Mouse (Mus musculus) lung, embryonic 14.5 days (tissue): ENCODE results near the gene Nrarp. TPM values are rescaled to one million over a fixed set of nuclear protein-coding genes. Genes with fewer than 3 reads are reported as not detected.

Experiments used
- ATAC-seq: fragments of 200-750 bp; cut with Nextera tagmentation; 2 replicates; pipeline ENCODE4 v1.8.0; 2017; ENCODE audit warnings: mild to moderate bottlenecking, moderate TSS enrichment, moderate library complexity; ENCODE audit not compliant: insufficient read depth
- DNase-seq: peaks from one replicate; pipeline ENCODE4 v3.0.0-alpha.2; 2015
- H3K27ac ChIP-seq: fragments of 300-500 bp; sonication (generic); 2 replicates; pipeline ENCODE4 v1.5.1; 2014; ENCODE audit warnings: low read depth, mild to moderate bottlenecking, moderate library complexity
- H3K27me3 ChIP-seq: fragments of 300-500 bp; sonication (generic); 2 replicates; pipeline ENCODE4 v1.6.1; 2014; ENCODE audit warnings: low read length, control low read depth; ENCODE audit not compliant: insufficient read depth
- H3K36me3 ChIP-seq: fragments of 300-500 bp; sonication (generic); 2 replicates; pipeline ENCODE4 v1.6.1; 2014; ENCODE audit warnings: control low read depth; ENCODE audit not compliant: insufficient read depth
- H3K4me1 ChIP-seq: fragments of 300-500 bp; sonication (generic); 2 replicates; pipeline ENCODE4 v1.6.1; 2014; ENCODE audit warnings: antibody characterized with exemption, control low read depth; ENCODE audit not compliant: insufficient read depth
- H3K4me2 ChIP-seq: fragments of 300-500 bp; sonication (generic); 2 replicates; pipeline ENCODE4 v1.6.1; 2014; ENCODE audit warnings: mild to moderate bottlenecking
- H3K4me3 ChIP-seq: fragments of 300-500 bp; sonication (generic); 2 replicates; pipeline ENCODE4 v1.5.1; 2014; ENCODE audit warnings: low read depth, low read length
- H3K9ac ChIP-seq: fragments of 300-500 bp; sonication (generic); 2 replicates; pipeline ENCODE4 v1.6.1; 2014
- H3K9me3 ChIP-seq: fragments of 300-500 bp; sonication (generic); 2 replicates; pipeline ENCODE4 v1.6.1; 2016; ENCODE audit warnings: low read depth, low read length, control low read depth
- CTCF ChIP-seq: IDR thresholded peaks from 2 replicates; pipeline ENCODE4 v1.5.1; 2016; ENCODE audit warnings: antibody characterized with exemption, low read depth
- WGBS: fragments of 180-500 bp; shearing (Covaris S2); extraction: QIAGEN DNeasy Blood & Tissue Kit; methylation state at CpG from one replicate; pipeline ENCODE4 v1.1.7; 2014; 5-methylcytosine and 5-hydroxymethylcytosine counted together
- polyA plus RNA-seq: library from polyadenylated mRNA; unstranded; fragments of >200 nt; fragmentation: Nextera tagmentation; extraction: Ambion mirVana; gene quantifications from 2 replicates; pipeline ENCODE4 v1.2.1, GENCODE M21; 2014

Nrarp gene
- polyA plus RNA-seq, 1 experiment from 2014 or later, result 14.9 TPM

DNA sequence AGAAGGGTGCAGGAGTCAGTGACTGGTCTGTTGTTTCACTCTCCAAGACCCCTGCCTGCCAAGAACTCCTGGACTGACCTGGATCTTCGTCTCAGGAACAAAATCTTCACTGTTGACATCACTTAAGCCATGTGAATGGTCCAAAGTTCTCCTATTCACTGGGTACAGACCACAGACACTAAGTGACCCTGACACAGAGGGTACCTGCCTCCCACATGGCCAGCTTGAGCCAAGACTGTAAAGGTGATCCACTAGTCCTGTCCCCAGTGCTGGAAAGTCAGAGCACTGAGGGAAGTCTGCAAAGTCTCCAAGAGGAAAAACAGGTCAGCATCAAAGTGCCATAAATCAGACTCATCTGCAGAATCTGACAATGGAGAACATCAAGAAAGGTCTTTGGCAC is 27.0 kb downstream of the Nrarp start:
- Histone ChIP-seq H3K36me3 (peaks cover 53% of the 10 kb centered on the region), H3K9ac (no peak overlapping the region), H3K4me2 (no peak overlapping the region), H3K4me3 (no peak overlapping the region), H3K27ac (no peak overlapping the region), H3K9me3 (no peaks in the 10 kb centered on the region), H3K4me1 (peaks cover 8% of the 10 kb centered on the region), H3K27me3 (no peaks in the 10 kb centered on the region)
- DNase-seq (no peak), ATAC-seq (no peak)
- no peak for TF ChIP-seq CTCF
- 91% methylated on average over 1 of the region's 1 CpGs for WGBS

DNA sequence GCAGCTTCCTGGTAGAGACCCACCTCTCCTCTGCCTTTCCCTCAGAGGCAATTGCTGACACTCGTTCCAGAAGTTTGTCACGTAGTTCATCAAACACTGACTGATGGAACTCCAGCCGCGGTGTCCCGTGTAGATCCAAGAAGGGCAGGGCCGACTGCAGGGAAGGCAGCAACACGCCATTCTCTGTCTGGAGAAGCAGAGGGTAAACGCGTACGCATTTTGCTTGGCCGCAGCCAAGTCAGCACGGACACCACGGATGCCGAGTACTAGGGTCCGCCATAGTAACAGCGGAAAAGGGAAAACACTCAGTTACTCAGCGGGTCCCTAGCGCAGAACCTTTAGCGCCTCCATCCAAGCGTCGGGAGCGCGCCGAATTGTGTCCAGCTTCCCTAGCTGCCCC is 30.1 kb downstream of the Nrarp start:
- Histone ChIP-seq H3K9ac (peak overlapping the region; percentile 81), H3K36me3 (peaks cover 23% of the 10 kb centered on the region), H3K4me3 (peak overlapping the region; percentile 89), H3K4me1 (peaks cover 8% of the 10 kb centered on the region), H3K9me3 (no peaks in the 10 kb centered on the region), H3K27me3 (no peaks in the 10 kb centered on the region), H3K4me2 (peak overlapping the region; percentile 94), H3K27ac (peak overlapping the region; percentile 75)
- peak; percentile 50; the same call in 1 of the 2 replicates for ATAC-seq
- WGBS, result 0% methylated on average over 24 of the region's 24 CpGs
- DNase-seq, result no peak
- no peak for TF ChIP-seq CTCF

DNA sequence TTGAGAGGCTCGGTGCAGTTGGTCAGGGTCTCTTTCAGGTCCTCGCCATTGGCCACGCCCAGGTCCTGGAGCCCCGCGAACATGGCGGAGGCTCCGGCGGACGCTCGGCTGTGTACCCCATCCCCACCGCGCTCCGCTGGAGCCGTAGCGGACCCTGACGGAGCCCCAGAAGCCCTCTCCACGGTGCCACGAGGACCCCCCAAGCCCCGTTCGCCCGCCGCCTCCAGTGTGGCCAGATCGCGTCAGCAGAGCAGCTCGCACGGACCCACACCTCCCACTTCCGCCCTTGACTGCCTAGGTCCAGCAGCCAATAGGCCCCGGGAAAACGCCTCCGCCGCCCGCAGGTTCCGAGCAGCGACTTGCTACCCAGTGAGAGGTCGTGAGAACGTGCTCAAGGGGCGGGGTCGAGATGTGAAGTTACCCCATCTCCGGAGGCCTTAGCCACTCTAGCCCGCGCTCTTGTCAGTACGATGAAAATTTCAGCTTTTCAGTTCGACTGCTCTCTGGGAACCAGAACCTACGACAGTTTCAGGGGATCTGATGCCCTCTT is 30.6 kb downstream of the Nrarp start, which contains the start of gene Nelfb:
Gene Nelfb, minus strand, starts transcription at position 369 of the 550 bp plus-strand sequence.
- under 1% methylated on average over 44 of the region's 44 CpGs for WGBS
- Histone ChIP-seq H3K4me3 (peak within 1 kb of the TSS; percentile 89), H3K27me3 (no peaks in the 10 kb centered on the region), H3K4me2 (peak within 1 kb of the TSS; percentile 94), H3K9ac (peak within 1 kb of the TSS; percentile 81), H3K4me1 (peaks cover 8% of the 10 kb centered on the region), H3K36me3 (peaks cover 18% of the 10 kb centered on the region), H3K9me3 (no peaks in the 10 kb centered on the region), H3K27ac (peak within 1 kb of the TSS; percentile 75)
- DNase-seq (peak; percentile 95), ATAC-seq (peak; percentile 94)
- no peak for TF ChIP-seq CTCF

DNA sequence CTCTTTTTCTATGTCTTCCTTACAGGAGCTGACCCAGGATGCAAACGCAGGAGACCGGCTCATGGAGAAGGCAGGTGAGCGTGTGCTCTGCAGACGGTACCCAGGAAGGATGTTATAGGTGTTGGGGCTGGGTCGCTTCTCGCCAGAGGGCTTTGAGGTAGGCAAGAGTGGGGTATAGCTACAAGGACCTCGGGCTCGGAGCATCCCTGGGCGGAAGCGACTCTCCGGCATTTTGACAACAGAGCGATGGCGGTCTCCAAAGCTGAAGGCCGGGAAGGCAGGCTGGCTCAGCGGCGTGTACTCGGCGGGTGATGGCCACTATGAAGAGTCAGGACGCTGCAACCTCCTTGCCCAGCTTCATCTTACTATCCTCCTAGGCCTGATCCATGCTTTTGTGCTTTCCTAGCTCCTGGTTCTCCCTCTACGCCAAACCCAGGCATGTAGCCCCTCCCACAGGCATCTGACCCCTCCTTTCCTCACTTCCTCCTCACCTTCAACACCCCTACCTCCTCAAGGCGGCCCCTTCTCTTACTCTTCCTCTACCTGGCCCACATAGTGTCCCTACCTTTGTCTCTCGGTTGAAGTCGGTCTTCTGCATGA is 32.8 kb downstream of the Nrarp start:
- no peak for TF ChIP-seq CTCF
- Histone ChIP-seq H3K27me3 (no peaks in the 10 kb centered on the region), H3K9me3 (no peaks in the 10 kb centered on the region), H3K27ac (no peak overlapping the region), H3K4me2 (no peak overlapping the region), H3K9ac (no peak overlapping the region), H3K4me1 (peaks cover 8% of the 10 kb centered on the region), H3K4me3 (no peak overlapping the region), H3K36me3 (peaks cover 7% of the 10 kb centered on the region)
- ATAC-seq, result no peak
- no peak for DNase-seq
- 55% methylated on average over 23 of the region's 23 CpGs for WGBS

DNA sequence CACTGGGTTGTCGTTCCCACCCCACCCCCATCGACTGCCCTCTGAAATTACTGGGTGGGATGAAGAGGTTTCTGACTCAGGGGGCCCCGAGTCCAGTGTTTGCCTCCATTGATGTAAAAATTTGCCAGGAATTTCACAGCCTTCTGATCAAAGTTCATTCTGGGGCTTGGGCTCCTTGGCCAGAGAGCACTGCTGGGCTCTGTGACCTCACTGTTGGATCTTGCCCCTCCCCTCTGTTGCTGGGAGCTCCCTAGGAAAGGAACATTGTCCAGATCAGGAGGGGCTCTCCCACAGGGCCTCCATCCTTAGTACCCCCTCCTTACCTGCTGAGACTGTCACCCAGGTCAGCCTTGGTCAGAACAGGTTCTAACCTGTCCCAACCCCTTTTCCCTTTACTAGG is 33.9 kb downstream of the Nrarp start, which contains the start of gene Stpg3:
Gene Stpg3, minus strand, starts transcription at position 194 of the 400 bp plus-strand sequence.
- Histone ChIP-seq H3K9me3 (no peaks in the 10 kb centered on the region), H3K27ac (no peak within 1 kb of the TSS), H3K4me2 (no peak within 1 kb of the TSS), H3K27me3 (no peaks in the 10 kb centered on the region), H3K4me1 (peaks cover 8% of the 10 kb centered on the region), H3K4me3 (no peak within 1 kb of the TSS), H3K36me3 (no peaks in the 10 kb centered on the region), H3K9ac (no peak within 1 kb of the TSS)
- no peak for TF ChIP-seq CTCF
- no peak for DNase-seq
- 65% methylated on average over 3 of the region's 3 CpGs for WGBS
- ATAC-seq, result no peak

DNA sequence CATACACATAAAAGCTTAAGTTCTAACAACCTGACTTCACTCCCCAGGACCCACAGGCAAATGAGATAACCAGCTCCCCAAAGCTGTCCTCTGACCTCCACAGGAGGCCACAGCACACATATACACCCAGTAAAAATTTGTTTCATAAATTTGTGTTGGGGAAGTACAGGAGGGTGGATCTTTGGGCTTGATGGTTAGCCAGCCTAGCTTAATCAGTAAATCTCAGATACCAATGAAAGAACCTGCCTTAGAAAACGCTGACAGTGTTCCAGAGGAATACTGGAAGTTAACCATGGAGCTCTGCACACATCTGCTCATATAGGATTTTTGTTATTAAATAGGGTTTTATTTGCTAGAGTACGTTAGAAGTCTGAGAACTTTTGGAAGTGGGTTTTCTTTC is 37.1 kb downstream of the Nrarp start:
- ATAC-seq, result no peak
- Histone ChIP-seq H3K4me1 (no peaks in the 10 kb centered on the region), H3K4me2 (no peak overlapping the region), H3K9me3 (no peaks in the 10 kb centered on the region), H3K27ac (no peak overlapping the region), H3K4me3 (no peak overlapping the region), H3K27me3 (no peaks in the 10 kb centered on the region), H3K9ac (no peak overlapping the region), H3K36me3 (peaks cover 14% of the 10 kb centered on the region)
- no peak for DNase-seq
- WGBS, result 47% methylated on average over 2 of the region's 2 CpGs
- TF ChIP-seq CTCF, result no peak

DNA sequence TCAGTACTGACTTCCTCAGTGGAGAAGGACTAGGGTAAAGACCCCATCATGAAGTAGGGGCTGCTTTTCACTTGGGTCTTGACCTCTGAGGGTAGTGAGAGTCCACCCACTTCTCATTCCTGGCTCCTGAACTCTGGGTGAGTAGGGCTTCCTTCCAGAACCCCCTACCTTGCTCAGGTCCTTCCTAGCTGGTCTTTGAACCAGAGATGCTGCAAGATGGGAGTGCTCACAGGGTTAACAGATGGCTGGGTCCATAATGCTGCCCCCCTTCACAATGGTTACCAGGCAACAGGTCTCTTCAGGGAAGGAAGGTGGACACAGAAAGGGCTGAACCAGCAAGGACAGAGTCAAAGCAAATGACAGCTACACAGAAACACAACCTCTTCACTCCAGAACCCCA is 37.9 kb downstream of the Nrarp start, which contains the start of gene Fam166a:
Gene Fam166a, plus strand, starts transcription at position 301 of the 400 bp plus-strand sequence.
- no peaks in the 10 kb centered on the region for H3K9me3 ChIP-seq
- DNase-seq (no peak), ATAC-seq (no peak)
- no peak within 1 kb of the TSS for H3K4me3 ChIP-seq
- no peaks in the 10 kb centered on the region for H3K27me3 ChIP-seq
- H3K4me2 ChIP-seq, result no peak within 1 kb of the TSS
- H3K36me3 ChIP-seq, result peaks cover 15% of the 10 kb centered on the region
- no peak within 1 kb of the TSS for H3K9ac ChIP-seq
- TF ChIP-seq CTCF, result no peak
- H3K27ac ChIP-seq, result no peak within 1 kb of the TSS
- H3K4me1 ChIP-seq, result no peaks in the 10 kb centered on the region
